Mouse (Mus musculus): Measurements from ENCODE around the gene Tmed10.

- TF ChIP-seq CTCF (IDR thresholded peaks at IDR 0.05; ENCODE audit: borderline replicate concordance, insufficient read depth, low read depth, low read length) (no peak), POLR2A (IDR thresholded peaks at IDR 0.05; ENCODE audit: borderline replicate concordance, insufficient read depth, low read length) (no peak)
Observed at GRCm38 (mm10) chr12:85330153-85330552, 44.5 kb downstream of the Tmed10 start.
